Mouse (Mus musculus) T-helper 17 cell (primary cell): ENCODE data around the gene Gemin8.

Experiments used
- in situ Hi-C, 2 experiments: fragments of 300-600 bp; cut with MboI, MseI; formaldehyde crosslinking; loops; 1 replicate in 1 of 2; 2 replicates in 1 of 2; pipeline ENCODE4 v1.15.1; 2025; ENCODE audit warnings: high pct_unique_total_duplicates in 2 of 2

The Gemin8 gene

DNA sequence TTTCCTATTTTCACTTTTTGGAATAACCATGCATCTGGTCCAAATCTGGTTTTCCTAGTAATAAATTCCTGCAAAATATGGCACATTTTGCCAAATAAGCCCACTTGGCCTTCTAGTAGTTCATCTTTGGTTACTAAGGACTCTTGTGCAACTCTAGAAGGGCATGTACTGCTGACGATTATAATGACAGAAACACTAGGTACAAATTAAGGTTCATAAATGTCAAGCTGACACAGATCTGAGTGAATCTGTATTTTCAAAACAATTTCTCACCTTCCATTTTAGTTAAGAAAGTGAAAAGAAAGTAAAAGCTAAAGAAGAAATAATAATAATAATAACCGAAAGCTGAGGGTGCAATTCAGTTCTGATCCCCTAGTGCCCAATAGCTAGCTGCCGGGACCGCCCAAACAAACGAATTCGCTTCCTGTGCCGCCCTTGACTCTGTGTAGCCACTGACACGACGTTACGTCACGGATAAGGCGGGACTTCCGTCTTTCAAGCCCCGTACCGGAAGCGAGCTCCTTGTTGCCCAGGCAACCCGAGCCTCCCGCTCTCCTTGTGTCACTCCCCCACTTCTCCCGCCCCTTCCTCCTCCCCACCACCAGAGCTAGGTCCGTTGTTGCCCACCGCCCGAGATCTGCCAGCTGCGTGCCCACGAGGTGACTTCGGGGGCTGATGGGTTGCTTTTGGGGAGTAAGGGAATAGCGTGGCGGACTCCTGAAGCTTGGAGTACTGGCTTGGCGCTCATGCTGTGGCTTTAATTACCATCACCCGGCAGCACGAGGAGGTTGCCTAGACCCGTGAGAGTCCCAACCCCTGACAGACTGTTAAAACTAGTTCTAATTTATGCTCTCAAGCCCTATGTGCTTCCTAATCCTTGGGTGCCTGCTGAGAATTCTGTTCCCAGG lies at the start of gene Gemin8:
Gene Gemin8 (plus strand): TSS at position 563 of the 908 bp plus-strand sequence.
- in situ Hi-C loops, result loop anchor here (5.0 to 25.0 kb wide), 10 partner anchors 127 to 1285 kb away; no protein-coding TSS in a partner anchor

DNA sequence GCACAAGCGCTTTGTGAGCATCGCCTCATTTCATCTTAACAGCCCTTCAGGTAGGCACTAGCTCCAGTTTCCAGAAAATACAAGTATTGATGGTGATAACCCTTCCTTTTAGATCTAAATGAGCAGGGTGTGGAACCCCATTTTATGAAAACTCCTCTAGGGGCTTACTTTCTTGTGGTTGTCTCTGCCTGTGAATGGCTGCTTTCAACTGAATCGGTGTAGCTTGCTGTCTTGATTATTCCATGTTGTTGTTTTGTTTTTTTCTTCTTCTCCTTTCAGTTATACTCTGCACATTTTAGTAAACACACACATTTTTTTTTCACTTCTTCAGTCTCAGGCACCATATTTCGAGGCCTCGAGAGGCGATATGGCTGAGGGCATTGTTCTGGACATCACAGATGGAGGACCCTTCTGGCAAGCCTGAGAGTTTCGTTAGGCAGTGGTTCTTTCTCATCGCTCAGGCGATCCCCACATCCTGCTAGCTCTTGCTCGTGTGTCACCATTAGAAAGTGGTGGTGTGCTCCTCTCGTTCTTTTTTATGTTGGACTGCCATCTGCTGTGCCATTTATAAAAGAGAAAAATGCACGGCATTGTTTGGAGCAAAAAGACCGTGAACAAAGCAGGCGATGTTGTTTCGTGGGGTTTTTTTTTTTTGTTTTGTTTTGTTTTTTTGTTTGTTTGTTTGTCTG lies 23.0 kb upstream of the Gemin8 start:
- in situ Hi-C loops, result no loop called here

DNA sequence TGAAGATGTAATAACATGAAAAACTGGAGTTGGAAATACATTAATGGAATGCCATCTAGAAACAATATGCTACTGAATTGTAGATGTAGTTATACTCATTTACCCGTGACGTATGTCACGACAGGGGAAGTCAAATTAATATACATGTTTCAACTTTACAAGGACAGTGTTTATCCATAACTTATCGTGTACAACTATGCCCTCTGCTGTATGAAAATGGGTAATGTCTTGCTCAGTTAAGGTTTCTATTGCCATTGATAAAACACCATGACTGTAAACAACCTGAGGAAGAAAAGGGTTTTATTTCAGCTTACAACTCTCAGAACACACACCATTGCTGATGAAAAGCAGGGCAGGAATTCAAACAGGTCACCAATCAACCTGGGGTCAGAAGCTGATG lies 7.5 kb upstream of the Gemin8 start:
- in situ Hi-C loops, result loop anchor here (5.0 to 25.0 kb wide), 6 partner anchors 642 to 1620 kb away; no protein-coding TSS in a partner anchor

DNA sequence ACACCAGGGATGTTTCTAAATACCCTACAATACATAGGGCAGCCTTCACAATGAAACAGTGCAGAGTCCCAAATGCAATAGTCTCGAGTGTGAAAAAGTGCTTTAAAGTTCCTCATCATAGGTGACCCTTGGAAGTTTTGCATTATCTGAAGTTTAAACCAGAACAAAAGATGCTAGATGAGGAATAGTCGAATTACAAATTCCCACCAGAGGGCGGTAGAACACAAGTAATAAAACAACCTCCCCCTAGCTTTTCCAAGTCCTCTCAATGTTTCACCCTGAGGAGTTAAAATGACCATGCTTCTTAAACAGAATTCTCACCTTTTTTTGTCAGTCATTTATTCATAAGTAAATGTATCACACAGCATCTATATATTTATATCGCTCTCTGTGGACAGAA lies 2.9 kb upstream of the Gemin8 start:
- in situ Hi-C loops, result loop anchor here (5.0 to 25.0 kb wide), 8 partner anchors 175 to 1287 kb away; no protein-coding TSS in a partner anchor

DNA sequence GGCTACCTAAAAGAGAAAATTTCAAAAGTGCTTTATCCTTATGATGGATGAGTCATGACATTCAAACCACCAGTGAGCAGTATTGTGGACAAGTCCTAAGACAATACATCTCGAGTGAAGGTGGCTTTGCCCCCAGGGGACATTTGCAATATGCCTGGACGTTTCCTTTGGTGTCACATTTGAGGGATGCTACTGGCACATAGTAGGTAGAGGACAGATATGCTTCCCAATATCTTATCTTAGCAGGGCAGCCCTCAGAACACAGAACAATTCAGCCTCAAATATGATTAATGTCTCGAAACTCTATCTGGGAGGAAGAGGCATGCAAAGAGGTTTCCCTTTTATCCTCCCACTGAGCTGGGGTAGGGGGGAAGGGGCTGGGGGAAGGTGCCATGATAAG lies 2.3 kb upstream of the Gemin8 start:
- in situ Hi-C loops, result loop anchor here (5.0 to 25.0 kb wide), 8 partner anchors 174 to 1287 kb away; no protein-coding TSS in a partner anchor

DNA sequence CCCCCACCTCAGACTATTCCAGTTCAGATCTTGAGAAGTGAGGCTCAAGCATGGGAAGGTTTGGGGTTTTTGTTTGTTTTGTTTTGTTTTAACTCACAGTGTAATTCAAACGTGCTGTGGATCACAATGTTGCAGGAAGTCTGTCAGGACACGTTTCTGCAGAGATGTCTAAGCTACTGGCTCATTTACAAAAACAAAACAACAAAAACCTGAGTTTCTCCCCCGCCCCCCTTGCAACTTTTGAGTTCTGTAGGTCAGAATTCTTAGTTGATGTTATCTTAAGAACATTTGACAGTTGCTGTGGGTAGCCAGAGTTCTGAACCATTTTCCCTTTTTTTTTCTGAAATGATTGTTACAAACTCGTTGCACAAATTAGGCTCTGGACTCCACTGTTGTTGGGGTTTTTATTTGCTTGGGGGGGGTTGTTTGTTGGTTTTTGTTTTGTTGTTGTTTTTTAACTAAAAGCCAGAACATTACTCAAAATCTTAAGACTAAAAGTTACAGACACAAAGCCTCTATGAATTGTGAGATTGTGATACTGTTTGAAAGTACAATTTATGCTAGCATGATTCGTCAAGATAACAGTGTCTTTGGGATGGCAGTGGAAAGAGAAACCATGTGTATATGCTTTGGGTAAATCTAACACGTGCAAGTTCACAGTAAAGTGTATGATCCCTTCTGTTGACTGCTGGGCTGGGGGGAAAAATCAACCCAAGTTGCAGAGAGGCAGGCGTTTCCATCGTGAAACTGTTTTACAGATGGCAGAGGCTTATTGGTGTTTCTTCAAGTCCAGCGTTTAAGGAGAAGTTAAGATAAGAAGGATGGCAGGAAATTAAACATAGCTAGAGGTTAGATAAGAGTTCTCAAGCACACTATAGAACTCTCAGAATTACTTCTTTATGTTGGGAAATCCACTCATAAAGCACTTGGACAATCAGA lies 815 bp downstream of the Gemin8 start:
- in situ Hi-C loops, result loop anchor here (5.0 to 25.0 kb wide), 3 partner anchors 126 to 1066 kb away; no protein-coding TSS in a partner anchor

DNA sequence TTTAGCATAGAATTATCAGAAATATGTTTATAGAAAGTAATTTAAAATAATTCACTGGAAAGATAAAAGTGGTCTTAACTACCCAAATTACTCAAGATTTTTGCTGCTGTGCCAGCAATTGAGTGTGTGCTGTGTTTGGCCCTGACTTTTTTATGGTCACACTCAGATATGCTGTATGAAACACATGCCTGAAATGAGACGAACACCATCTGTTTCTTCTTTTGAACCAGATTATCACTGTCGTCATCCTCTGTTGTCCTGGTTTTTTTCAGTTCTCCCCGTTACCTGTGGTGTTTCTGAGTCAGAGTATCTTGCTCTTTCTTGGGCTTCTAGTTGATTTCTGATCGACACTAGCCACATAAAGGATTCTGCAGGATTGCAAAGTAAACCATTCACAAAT lies 1.8 kb downstream of the Gemin8 start:
- in situ Hi-C loops, result loop anchor here (5.0 to 25.0 kb wide), 3 partner anchors 125 to 1065 kb away; no protein-coding TSS in a partner anchor

DNA sequence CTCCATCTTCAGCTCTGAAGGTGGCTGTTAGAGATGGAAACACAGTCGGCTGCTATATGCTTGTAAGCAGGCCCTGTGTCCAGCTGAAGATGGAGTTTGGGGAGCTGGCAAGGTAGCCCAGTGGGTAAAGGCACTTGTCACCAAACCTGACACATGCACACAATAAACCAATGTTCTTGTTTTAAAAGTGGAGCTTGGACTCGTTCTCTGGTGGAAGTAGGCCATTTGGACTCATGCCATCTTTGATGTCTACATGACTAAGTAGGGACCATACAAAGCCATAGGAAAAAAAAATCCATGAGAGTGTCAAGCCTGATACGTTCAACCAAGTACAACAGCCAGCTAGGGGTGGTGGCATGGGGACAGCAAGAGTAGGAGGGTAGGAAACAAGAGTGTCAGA lies 2.4 kb downstream of the Gemin8 start:
- in situ Hi-C loops, result loop anchor here (5.0 to 25.0 kb wide), 3 partner anchors 125 to 1065 kb away; no protein-coding TSS in a partner anchor

DNA sequence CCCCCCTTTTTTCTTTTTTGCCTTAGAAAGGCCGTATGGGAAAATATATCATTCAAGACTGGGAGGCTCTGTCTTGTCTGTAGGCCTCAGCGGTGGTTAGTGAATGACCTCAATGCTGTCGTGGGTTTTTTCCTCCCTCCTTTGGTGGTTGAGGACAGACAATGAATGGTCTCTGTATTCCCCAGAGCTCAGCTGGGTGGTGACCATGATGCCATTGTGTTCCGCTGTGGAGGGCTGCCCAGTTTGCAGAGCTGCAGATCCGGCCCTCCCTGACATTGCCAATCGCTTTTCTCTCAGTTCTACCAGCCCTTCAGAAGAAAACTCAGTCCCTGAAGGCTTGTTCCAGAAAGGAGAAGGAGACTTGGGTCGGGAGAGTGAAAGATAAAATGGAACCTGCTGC lies 3.5 kb downstream of the Gemin8 start:
- in situ Hi-C loops, result loop anchor here (5.0 to 25.0 kb wide), 3 partner anchors 124 to 1064 kb away; no protein-coding TSS in a partner anchor

DNA sequence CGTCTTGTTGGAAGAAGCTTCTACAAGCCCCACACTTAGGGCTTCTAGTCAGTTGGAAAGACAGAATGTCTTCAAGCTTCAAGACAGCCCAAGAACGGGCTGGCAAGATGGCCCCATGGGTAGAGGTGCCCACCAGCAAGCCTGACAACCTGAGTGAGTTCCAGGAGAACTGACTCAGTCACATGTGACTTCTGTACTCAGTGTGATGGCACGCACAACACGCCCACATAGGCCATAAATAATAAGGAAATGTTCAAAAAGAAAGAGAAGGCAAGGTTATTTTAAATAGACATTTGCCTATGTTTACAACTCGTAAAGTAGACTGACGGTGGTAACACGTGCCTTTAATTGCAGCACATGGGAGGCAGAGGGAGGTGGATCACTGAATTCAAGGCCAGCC lies 7.7 kb downstream of the Gemin8 start:
- in situ Hi-C loops, result no loop called here

DNA sequence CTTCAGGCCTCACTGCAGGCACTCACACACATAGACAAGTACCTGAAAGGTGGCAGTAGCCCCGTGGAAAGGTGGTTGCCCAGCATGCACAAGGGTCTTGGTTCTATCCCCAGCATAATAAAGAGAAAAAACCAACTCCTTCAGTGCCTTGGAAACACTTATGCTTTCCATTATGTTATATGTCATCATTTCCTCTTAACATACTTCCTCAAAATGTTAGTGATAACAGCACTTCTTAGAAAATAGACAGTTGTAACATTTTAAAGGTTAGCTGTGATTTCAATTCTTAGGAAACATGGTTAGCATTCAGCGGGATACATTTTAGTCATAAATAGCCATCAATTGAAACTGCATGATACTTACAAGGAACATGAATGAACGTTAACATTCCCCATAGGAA lies 12.8 kb downstream of the Gemin8 start:
- in situ Hi-C loops, result loop anchor here in 1 of 2 experiments (5.0 to 10.0 kb wide), 2 partner anchors 54 to 142 kb away; partner anchors contain the start of gene Gpm6b

DNA sequence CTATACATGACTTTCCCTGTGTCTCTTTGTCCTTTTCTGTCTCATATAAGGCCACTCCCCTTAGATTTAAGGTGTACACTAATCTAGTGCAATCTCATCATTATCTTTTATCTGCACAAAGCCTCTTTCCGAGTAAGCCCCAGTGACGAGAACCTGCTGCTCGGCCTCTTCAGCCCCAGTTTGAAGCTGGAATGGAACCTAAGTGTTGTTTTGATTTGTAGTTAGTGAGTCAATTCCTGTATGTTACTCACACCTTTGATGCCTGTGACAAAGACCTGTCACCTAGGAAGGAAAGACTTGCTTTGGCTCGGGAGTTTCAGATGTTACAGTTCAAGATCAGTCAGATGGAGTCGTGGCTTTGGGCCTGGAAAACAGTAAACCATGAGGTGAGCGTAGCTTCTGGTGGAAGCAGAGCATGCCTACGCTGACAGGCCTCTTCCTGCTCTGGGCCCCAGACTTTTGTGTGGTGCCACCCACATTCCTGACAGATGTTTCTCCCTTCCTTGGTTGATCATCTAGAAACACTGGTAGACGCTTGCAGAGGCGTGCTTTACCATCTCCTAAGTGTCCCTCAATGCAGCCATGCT lies 15.2 kb downstream of the Gemin8 start:
- in situ Hi-C loops, result loop anchor here in 1 of 2 experiments (10.0 kb wide), 1 partner anchor 139 kb away; no protein-coding TSS in a partner anchor

DNA sequence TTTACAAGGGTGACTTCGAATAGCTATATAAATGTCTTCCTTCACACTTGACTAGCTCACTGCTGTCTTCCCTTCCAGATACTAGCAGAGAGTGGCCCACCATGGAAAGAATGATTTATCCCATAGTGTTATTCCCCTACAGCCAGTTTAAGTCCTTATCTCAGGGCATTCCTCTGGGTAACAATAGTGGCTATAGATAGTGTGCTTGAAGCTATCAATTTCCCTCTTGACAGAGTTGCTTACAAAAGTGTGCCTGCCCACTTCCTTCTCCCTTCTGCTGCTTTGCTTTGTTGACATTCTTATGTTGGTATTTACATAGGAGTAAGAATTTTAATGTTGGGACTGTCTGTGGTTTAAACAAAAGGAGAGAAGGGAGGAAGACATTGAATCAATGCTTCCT lies 17.5 kb downstream of the Gemin8 start:
- in situ Hi-C loops, result loop anchor here in 1 of 2 experiments (10.0 kb wide), 1 partner anchor 137 kb away; no protein-coding TSS in a partner anchor

DNA sequence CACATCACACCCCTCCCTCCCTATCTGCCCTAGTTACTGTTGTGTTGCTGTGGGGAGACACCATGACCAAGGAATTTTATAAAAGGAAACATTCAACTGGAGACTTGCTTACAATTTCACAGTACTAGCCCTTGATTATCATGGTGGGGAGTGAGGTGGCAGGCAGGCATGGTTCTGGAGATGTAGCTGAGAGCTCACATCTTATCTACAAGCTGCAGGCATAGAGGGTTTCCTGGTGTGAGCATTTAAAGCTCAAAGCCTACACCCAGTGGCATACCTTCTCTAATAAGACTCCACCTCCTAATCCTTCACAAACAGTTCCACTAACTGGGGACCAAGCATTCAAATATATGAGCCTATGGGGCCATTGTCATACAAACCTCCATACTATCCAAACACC lies 26.1 kb downstream of the Gemin8 start:
- in situ Hi-C loops, result no loop called here

DNA sequence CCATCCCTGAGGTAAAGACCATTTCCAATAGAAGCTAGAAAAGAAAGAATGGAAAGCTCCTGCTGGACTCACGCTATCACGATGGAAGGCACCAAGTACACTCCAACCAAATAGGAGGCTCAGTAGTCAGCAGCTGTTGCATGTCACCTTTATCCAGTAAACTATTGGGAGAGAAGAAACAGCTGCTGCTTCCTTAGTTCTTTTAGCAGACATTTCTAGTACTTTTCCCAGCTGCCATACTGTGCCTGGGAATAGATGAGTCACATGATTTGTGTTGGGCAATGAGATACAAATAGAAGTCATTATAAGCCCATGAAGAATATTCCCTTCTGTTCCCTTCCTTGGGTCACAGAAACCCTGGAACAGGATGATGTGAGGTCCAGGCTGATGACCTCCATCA lies 28.0 kb downstream of the Gemin8 start:
- in situ Hi-C loops, result no loop called here

DNA sequence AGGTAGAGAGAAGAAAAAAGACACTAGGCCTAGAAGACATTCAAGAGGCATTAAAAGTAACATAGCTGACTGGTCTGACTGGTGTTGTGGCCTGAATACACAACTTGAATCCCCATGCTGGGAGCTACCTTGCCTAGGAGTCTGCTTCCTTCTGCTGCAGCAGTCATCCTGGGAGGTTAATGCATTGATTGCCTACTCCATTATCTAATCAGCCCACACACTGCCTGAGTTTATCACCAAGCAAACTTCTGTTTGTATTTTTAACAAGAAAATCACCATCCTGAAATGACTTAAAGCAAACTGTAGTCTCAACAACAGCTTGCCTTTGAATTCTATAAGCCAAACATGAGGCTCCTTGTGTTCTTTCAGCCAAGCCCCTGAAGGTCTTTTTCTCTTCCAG lies 29.6 kb downstream of the Gemin8 start:
- in situ Hi-C loops, result no loop called here

DNA sequence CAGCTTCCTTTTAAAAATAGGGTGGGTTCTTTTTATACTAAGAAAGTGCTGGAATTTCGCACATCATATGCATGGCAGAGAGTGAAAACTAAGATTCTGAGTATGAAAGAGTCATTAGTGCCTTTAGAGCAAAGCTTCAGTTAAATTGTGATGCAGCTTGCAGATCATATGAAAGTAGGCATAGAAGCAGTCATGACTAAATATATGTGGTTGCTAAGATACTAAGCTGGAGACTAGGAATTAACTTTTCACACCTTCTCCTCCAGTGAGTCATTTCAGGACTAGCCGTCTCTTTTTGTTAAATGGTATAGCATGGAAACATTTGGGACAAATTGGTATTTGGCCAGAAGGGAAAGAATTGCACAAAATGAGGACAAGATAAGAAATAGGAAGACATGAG lies 44.3 kb downstream of the Gemin8 start:
- in situ Hi-C loops, result no loop called here

DNA sequence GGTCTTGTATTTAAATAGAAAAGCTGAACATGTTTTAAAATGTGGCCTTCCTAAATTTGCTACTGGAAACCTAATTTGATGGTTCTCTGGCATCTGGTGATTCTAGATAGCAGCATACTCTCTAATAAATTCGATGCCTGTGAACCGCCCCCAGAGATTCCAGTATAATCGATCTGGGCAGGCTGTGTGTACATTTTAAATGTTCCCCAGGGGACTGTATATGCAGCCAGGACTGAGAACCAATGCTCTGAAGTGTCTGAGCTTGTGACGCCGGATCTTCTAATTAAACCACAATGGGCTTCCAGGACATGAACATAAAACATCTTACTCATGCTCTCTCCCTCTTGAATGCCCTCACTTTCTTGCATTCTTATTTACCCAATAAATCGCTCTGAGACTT lies 46.0 kb downstream of the Gemin8 start:
- in situ Hi-C loops, result no loop called here

DNA sequence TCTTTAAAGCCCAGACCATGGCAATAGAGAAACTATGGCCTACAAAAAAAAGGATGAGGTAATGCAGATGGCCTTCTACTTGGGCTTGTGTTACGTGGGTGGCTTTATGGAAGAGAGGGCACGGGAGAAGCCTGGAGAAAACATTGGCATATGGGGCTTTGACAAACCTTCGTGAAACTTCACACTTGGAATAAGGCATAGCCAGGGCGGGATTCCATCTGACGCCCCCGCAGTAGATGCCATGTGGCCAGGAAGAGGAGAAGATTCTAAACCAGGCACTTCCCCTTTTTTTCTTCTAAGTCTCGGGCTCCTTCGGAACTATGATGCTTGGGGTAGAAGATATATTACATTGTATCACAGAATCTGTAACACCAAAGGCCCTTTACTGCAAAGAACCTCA lies 46.5 kb downstream of the Gemin8 start:
- in situ Hi-C loops, result no loop called here

DNA sequence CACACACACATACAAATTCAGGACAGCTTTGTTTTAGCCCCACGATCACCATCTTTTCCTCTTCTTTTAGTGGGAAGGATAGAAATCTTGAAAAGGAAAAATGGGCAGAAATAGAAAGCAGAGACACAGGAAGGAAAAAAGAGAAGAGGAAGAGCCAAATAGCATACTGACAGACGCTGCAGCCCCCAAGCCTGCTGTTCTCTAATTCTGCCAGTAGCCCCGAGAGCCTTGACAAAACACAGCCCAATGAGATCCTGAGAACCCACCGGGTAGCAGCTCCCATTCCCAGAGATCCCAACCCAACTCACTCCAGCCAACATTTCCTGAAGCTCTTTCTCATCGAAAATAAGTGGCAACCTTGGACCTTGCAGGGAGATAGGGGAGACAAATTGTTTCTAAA lies 49.1 kb downstream of the Gemin8 start:
- in situ Hi-C loops, result no loop called here
